Mouse (Mus musculus) heart, adult 2 months (tissue): Measurements from ENCODE around the gene Tmem268.

Experiments used
- CTCF ChIP-seq: fragments of 200-600 bp; IDR thresholded peaks from 2 replicates; pipeline ENCODE4 v1.8.1; 2022; ENCODE audit warnings: antibody characterized with exemption, mild to moderate bottlenecking, moderate library complexity
- POLR2A ChIP-seq: fragments of 200-500 bp; IDR thresholded peaks from 2 replicates; pipeline ENCODE4 v1.6.1; 2011; ENCODE audit warnings: mild to moderate bottlenecking, low read depth, low read length, control low read depth; ENCODE audit not compliant: insufficient read depth

DNA sequence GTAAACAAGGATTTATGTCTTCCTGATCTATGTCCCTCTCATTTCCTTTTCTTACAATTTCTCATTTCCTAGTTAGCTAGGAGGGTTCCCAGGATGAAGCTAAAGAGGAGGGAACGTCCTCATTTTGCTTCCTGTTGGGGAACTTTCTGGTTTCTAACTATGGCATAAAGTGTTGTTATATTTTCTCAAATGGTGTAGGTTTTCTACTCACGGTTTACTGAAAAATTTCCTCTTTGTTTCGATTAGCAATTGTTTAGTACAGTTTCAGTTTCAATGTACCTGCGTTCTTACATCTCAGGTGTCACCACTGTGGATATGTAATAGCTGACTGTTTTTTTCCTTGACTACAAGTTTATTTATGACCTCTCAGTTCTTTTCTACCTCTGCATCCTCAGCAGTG is 32.0 kb downstream of the Tmem268 start:
- TF ChIP-seq POLR2A, result no peak
- no peak for TF ChIP-seq CTCF
